Mouse (Mus musculus) CH12.LX (cell line): ENCODE results near the gene C1qtnf1.

Experiments used
- CTCF ChIP-seq, 2 experiments: IDR thresholded peaks in 1 of 2; conservative IDR thresholded peaks in 1 of 2; 2 replicates each; pipeline ENCODE4 v1.5.1; 2011 to 2012; ENCODE audit warnings: low read depth in 2 of 2, low read length in 2 of 2, improper control_type of control experiment in 1 of 2, inconsistent platforms in 1 of 2, mild to moderate bottlenecking in 1 of 2, moderate library complexity in 1 of 2
- MAX ChIP-seq: IDR thresholded peaks from 2 replicates; pipeline ENCODE4 v1.6.1; 2011; ENCODE audit warnings: low read length, improper control_type of control experiment
- USF1 ChIP-seq: IDR thresholded peaks from 2 replicates; pipeline ENCODE4 v1.6.1; 2014; ENCODE audit warnings: low read depth, mild to moderate bottlenecking, inconsistent platforms, low read length, improper control_type of control experiment

DNA sequence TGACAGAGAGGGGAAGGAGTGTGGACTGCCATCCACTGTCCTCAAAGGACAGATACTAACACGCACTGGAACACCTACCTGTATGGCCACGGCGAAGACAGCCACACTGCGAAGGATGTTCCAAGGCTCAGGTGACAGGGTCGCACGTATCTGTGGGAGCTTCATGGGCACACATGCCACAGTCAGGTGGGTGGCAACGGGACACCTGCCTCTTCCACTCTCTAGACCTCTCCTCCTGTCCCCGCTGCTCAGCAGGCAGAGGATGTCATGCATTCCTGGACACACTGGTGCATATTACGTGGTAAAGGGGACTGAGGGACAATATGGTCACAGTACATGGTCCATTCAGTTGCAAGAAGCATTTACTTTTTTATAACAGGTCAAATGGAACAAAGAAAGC lies 10.5 kb upstream of the C1qtnf1 start:
- TF ChIP-seq CTCF (conservative IDR thresholded peaks at IDR 0.05 in 1 of 2, IDR thresholded peaks at IDR 0.05 in 1 of 2; ENCODE audit: low read depth in 2 of 2, low read length in 2 of 2) (no peak), USF1 (no peak), MAX (no peak)
